Mouse (Mus musculus): ENCODE results near the gene Sbno1.

- no peak for TF ChIP-seq CTCF (IDR thresholded peaks at IDR 0.05; ENCODE audit: control insufficient read depth, insufficient read depth, insufficient replicate concordance, low read depth, low read length)
- TF ChIP-seq POLR2A (IDR thresholded peaks at IDR 0.05; ENCODE audit: control insufficient read depth, low read depth, low read length), result no peak
Observed at GRCm38 (mm10) chr5:124433048-124433447, 7.2 kb upstream of the Sbno1 start.
